Mouse (Mus musculus) layer of hippocampus, adult 18-20 months (tissue): ENCODE measurements around the gene Acacb. TPM values are rescaled to one million over a fixed set of nuclear protein-coding genes. Genes with fewer than 3 reads are reported as not detected.

Experiments used
- DNase-seq, 2 experiments: peaks; one replicate each; pipeline ENCODE4 v3.0.0; 2022; ENCODE audit warnings: low spot score in 2 of 2
- long read RNA-seq: library from polyadenylated mRNA; stranded (forward); transcript quantifications from one replicate; pipeline ENCODE4 v2.0.0, GENCODE M21; 2021
- total RNA-seq, 2 experiments: library from RNA; stranded (reverse); gene quantifications; 2 replicates each; pipeline ENCODE4 v1.2.3; 2021

Gene Acacb
- total RNA-seq, result 1 to 10 TPM; 6.4 to 6.5 TPM
- long read RNA-seq, partial matches to known transcripts, result 2 of 2 reads
- long read RNA-seq, other reads (novel, unspliced or antisense), result 0 of 2 reads

GRCm38 (mm10) chr5:114146028-114146888, at the start of gene Acacb:
Acacb (plus strand) TSS chr5:114146535.
- no peak for DNase-seq

- peak; percentile 94 to 96 for DNase-seq
These were observed 46.5 kb upstream of the Acacb start for GRCm38 (mm10) chr5:114099709-114100389.

- DNase-seq, result no peak
These were observed 45.8 kb upstream of the Acacb start for GRCm38 (mm10) chr5:114100390-114101099.

GRCm38 (mm10) chr5:114101873-114102272, 44.5 kb upstream of the Acacb start:
- no peak for DNase-seq

GRCm38 (mm10) chr5:114102807-114103206, 43.5 kb upstream of the Acacb start:
- peak in 1 of 2 experiments; percentile 40 for DNase-seq

- DNase-seq, result no peak
These were observed 39.9 kb upstream of the Acacb start for GRCm38 (mm10) chr5:114106391-114106935.

- DNase-seq, result no peak
These were observed 33.0 kb upstream of the Acacb start for GRCm38 (mm10) chr5:114113334-114113733.

- DNase-seq, result no peak
These were observed 31.3 kb upstream of the Acacb start for GRCm38 (mm10) chr5:114115030-114115429.

- DNase-seq, result no peak
These were observed 29.7 kb upstream of the Acacb start for GRCm38 (mm10) chr5:114116586-114116985.

GRCm38 (mm10) chr5:114119806-114120205, 26.5 kb upstream of the Acacb start:
- DNase-seq, result no peak

GRCm38 (mm10) chr5:114126008-114126407, 20.3 kb upstream of the Acacb start:
- DNase-seq, result no peak

- DNase-seq, result no peak
These were observed 19.7 kb upstream of the Acacb start for GRCm38 (mm10) chr5:114126499-114127244.

- peak; percentile 67 to 76 for DNase-seq
These were observed 18.7 kb upstream of the Acacb start, which contains the start of gene Alkbh2 for GRCm38 (mm10) chr5:114127374-114128349. Alkbh2 (minus strand) TSS chr5:114128218.

- DNase-seq, result no peak
These were observed 16.7 kb upstream of the Acacb start for GRCm38 (mm10) chr5:114129550-114130210.

GRCm38 (mm10) chr5:114130211-114130605, 16.1 kb upstream of the Acacb start, which contains the start of gene Ung:
Ung (plus strand) TSS chr5:114130386.
- DNase-seq, result no peak

GRCm38 (mm10) chr5:114130698-114131520, 15.4 kb upstream of the Acacb start:
- DNase-seq, result peak; percentile 87 to 95

GRCm38 (mm10) chr5:114131521-114131840, 14.9 kb upstream of the Acacb start:
- no peak for DNase-seq

- no peak for DNase-seq
These were observed 13.5 kb upstream of the Acacb start for GRCm38 (mm10) chr5:114132841-114133240.
